Mouse (Mus musculus): ENCODE results near the gene Nfatc4. TPM values are rescaled to one million over a fixed set of nuclear protein-coding genes. Genes with fewer than 3 reads are reported as not detected.

The Nfatc4 gene
- total RNA-seq, 2 experiments from 2014 or later: 3.2 to 5.9 TPM

Other genes with a start within 250 kb of the Nfatc4 start
- gene Fitm1, start 247.5 kb upstream of the Nfatc4 start, total RNA-seq (2021): 100 to 1,000 TPM; 329 to 343 TPM
- 10 to 100 TPM; 66.4 to 67.6 TPM for gene Psme1, start 245.0 kb upstream of the Nfatc4 start, total RNA-seq (2021)
- 10 to 100 TPM; 33.4 to 34.1 TPM for gene Emc9, start 237.8 kb upstream of the Nfatc4 start, total RNA-seq (2021)
- 10 to 100 TPM; 42.9 to 58.4 TPM for gene Psme2, start 232.0 kb upstream of the Nfatc4 start, total RNA-seq (2021)
- 10 to 100 TPM; 11.1 to 20.7 TPM for gene Rnf31, start 231.4 kb upstream of the Nfatc4 start, total RNA-seq (2021)
- gene Irf9, start 219.6 kb upstream of the Nfatc4 start, total RNA-seq (2021): 1 to 10 TPM; 4.1 to 5.4 TPM
- gene Rec8, start 205.1 kb upstream of the Nfatc4 start, total RNA-seq (2021): under 1 TPM in 1 of 2 experiments, not detected in 1; 0.54 TPM
- 10 to 100 TPM; 56.8 to 76.0 TPM for gene Ipo4, start 187.2 kb upstream of the Nfatc4 start, total RNA-seq (2021)
- 1 to 10 TPM in 1 of 2 experiments, under 1 TPM in 1; 0.72 to 1.2 TPM for gene Gm49378, start 185.2 kb upstream of the Nfatc4 start, total RNA-seq (2021)
- 10 to 100 TPM; 15.8 to 17.6 TPM for gene Tm9sf1, start 179.3 kb upstream of the Nfatc4 start, total RNA-seq (2021)
- under 1 TPM in 1 of 2 experiments, not detected in 1; 0.24 TPM for gene Tssk4, start 173.0 kb upstream of the Nfatc4 start, total RNA-seq (2021)
- 10 to 100 TPM; 15.0 to 17.3 TPM for gene Mdp1, start 162.6 kb upstream of the Nfatc4 start, total RNA-seq (2021)
- gene Gmpr2, start 151.2 kb upstream of the Nfatc4 start, total RNA-seq (2021): 1 to 10 TPM; 2.4 to 3.3 TPM
- 100 to 1,000 TPM; 180 to 191 TPM for gene Nedd8, start 151.0 kb upstream of the Nfatc4 start, total RNA-seq (2021)
- 1 to 10 TPM; 7.5 to 8.2 TPM for gene Tinf2, start 141.3 kb upstream of the Nfatc4 start, total RNA-seq (2021)
- gene Tgm1, start 109.2 kb upstream of the Nfatc4 start, total RNA-seq (2021): not detected
- gene Rabggta, start 100.9 kb upstream of the Nfatc4 start, total RNA-seq (2021): 10 to 100 TPM; 10.3 TPM
- gene Dhrs1, start 77.5 kb upstream of the Nfatc4 start, total RNA-seq (2021): 10 to 100 TPM; 29.4 to 32.7 TPM
- 10 to 100 TPM; 11.3 to 12.0 TPM for gene Nop9, start 77.5 kb upstream of the Nfatc4 start, total RNA-seq (2021)
- gene Cideb, start 64.7 kb upstream of the Nfatc4 start, total RNA-seq (2021): not detected
- under 1 TPM in 1 of 2 experiments, not detected in 1; 0.10 TPM for gene Ltb4r2, start 61.7 kb upstream of the Nfatc4 start, total RNA-seq (2021)
- gene Ltb4r1, start 57.2 kb upstream of the Nfatc4 start, total RNA-seq (2021): not detected
- 1 to 10 TPM; 6.4 to 6.5 TPM for gene Adcy4, start 39.0 kb upstream of the Nfatc4 start, total RNA-seq (2021)
- gene Ripk3, start 34.3 kb upstream of the Nfatc4 start, total RNA-seq (2021): 1 to 10 TPM; 1.3 to 1.7 TPM
- 1 to 10 TPM; 2.6 to 4.1 TPM for gene Nynrin, start 30.9 kb downstream of the Nfatc4 start, total RNA-seq (2021)
- not detected for gene Cbln3, start 61.2 kb downstream of the Nfatc4 start, total RNA-seq (2021)
- 1 to 10 TPM; 7.0 to 9.1 TPM for gene Khnyn, start 61.8 kb downstream of the Nfatc4 start, total RNA-seq (2021)
- gene Sdr39u1, start 77.1 kb downstream of the Nfatc4 start, total RNA-seq (2021): 10 to 100 TPM; 95.7 to 98.1 TPM
- 1 to 10 TPM; 2.7 to 4.1 TPM for gene Cma1, start 121.5 kb downstream of the Nfatc4 start, total RNA-seq (2021)
- gene Cma2, start 127.8 kb downstream of the Nfatc4 start, total RNA-seq (2021): not detected
- gene Mcpt1, start 194.8 kb downstream of the Nfatc4 start, total RNA-seq (2021): not detected
- not detected for gene Mcpt9, start 207.4 kb downstream of the Nfatc4 start, total RNA-seq (2021)
- not detected for gene Mcpt2, start 218.9 kb downstream of the Nfatc4 start, total RNA-seq (2021)
- 1 to 10 TPM; 2.7 to 5.8 TPM for gene Mcpt4, start 239.2 kb downstream of the Nfatc4 start, total RNA-seq (2021)